Comparison of ENCODE assay signal across 25 mouse cellular contexts in genomic region chr12:32282371-32283163, GRCm38 (mm10).
DNase-seq lines count a peak whose midpoint lies in the region; ATAC-seq lines count a peak whose summit lies in the region.
"Had no signal": no experiment of that assay in that cellular context is flagged by ENCODE, and none has a peak within 500 bp of the region (broad histone marks: within the 10 kb centered on the region; RNA-seq: fewer than 3 reads in every experiment).

No protein-coding gene starts in this region.

- no peak for ATAC-seq in hindbrain, embryonic 11.5 days (ENCODE audit: low FRiP score)
- no peak for ATAC-seq in hindbrain, embryonic 16.5 days
- peak; percentile 56; the same call in 1 of the 2 replicates for ATAC-seq in embryonic facial prominence, embryonic 12.5 days (ENCODE audit: insufficient number of reproducible peaks, insufficient read depth, low FRiP score, low TSS enrichment)
- peak; percentile 59; the same call in 1 of the 2 replicates for ATAC-seq in limb, embryonic 13.5 days (ENCODE audit: low FRiP score, low read depth)
- no peak for ATAC-seq in hindbrain, embryonic 13.5 days (ENCODE audit: low FRiP score)
- ATAC-seq: forebrain, embryonic 14.5 days; liver, embryonic 12.5 days; Patski had no signal

- WGBS in hindbrain, embryonic 11.5 days: 68% methylated on average over 5 of the region's 5 CpGs
- WGBS in hindbrain, embryonic 16.5 days: 73% methylated on average over 5 of the region's 5 CpGs
- 43% methylated on average over 5 of the region's 5 CpGs for WGBS in embryonic facial prominence, embryonic 12.5 days
- 52% methylated on average over 5 of the region's 5 CpGs for WGBS in limb, embryonic 13.5 days
- 77% methylated on average over 5 of the region's 5 CpGs for WGBS in hindbrain, embryonic 13.5 days

- H3K4me1 ChIP-seq in hindbrain, embryonic 11.5 days (replicated peaks; ENCODE audit: control insufficient read depth, insufficient read depth, low read length): no peaks in the 10 kb centered on the region
- H3K4me1 ChIP-seq in hindbrain, embryonic 16.5 days (ENCODE audit: control insufficient read depth, insufficient read depth, low read depth, low read length): no peaks in the 10 kb centered on the region
- peaks cover 7% of the 10 kb centered on the region for H3K4me1 ChIP-seq in embryonic facial prominence, embryonic 12.5 days
- 0 out of 2 replicates have a peak, but pooled peaks cover 3% of the 10 kb centered on the region for H3K4me1 ChIP-seq in limb, embryonic 13.5 days
- H3K4me1 ChIP-seq in hindbrain, embryonic 13.5 days (replicated peaks): no peaks in the 10 kb centered on the region
- H3K4me1 ChIP-seq: neural tube, embryonic 12.5 days; stomach, embryonic 15.5 days had no signal

- H3K9ac ChIP-seq in hindbrain, embryonic 11.5 days (ENCODE audit: low read depth, low read length): no peak overlapping the region
- H3K9ac ChIP-seq in hindbrain, embryonic 16.5 days (ENCODE audit: low read depth, low read length): no peak overlapping the region
- H3K9ac ChIP-seq in embryonic facial prominence, embryonic 12.5 days: no peak overlapping the region
- H3K9ac ChIP-seq in limb, embryonic 13.5 days: no peak overlapping the region
- H3K9ac ChIP-seq in hindbrain, embryonic 13.5 days: no peak overlapping the region
- H3K9ac ChIP-seq: heart, embryonic 15.5 days; liver, embryonic 12.5 days; neural tube, embryonic 12.5 days; stomach, embryonic 15.5 days had no signal

- DNase-seq in hindbrain, embryonic 11.5 days (ENCODE audit: low spot score): peak; percentile 9
- DNase-seq in NIH3T3 (ENCODE audit: low read depth): peak; percentile 11
- DNase-seq in ovary, postnatal 36 days (ENCODE audit: low spot score): no peak
- no peak for DNase-seq in cerebellum, postnatal 36 days
- DNase-seq: cerebellum, adult 11 months; cerebellum, adult 9-11 months; heart, postnatal 36 days; kidney, adult 11 months; kidney, postnatal 14 days; lung, adult 2 months; midbrain, embryonic 14.5 days; right cerebral cortex, adult 18-20 months; right cerebral cortex, postnatal 4 days; thymus, adult 18-20 months; thymus, postnatal 36 days had no signal

- H3K4me3 ChIP-seq in hindbrain, embryonic 11.5 days (ENCODE audit: low read depth, low read length): no peak overlapping the region
- no peak overlapping the region for H3K4me3 ChIP-seq in hindbrain, embryonic 16.5 days (ENCODE audit: low read length)
- no peak overlapping the region for H3K4me3 ChIP-seq in embryonic facial prominence, embryonic 12.5 days
- H3K4me3 ChIP-seq in limb, embryonic 13.5 days: no peak overlapping the region
- H3K4me3 ChIP-seq in hindbrain, embryonic 13.5 days: no peak overlapping the region
- H3K4me3 ChIP-seq: heart, embryonic 15.5 days; liver, embryonic 12.5 days; neural tube, embryonic 12.5 days; stomach, embryonic 15.5 days had no signal

- no peaks in the 10 kb centered on the region for H3K9me3 ChIP-seq in hindbrain, embryonic 11.5 days (ENCODE audit: control insufficient read depth, low read length)
- H3K9me3 ChIP-seq in hindbrain, embryonic 16.5 days (ENCODE audit: control insufficient read depth, low read length): no peaks in the 10 kb centered on the region
- H3K9me3 ChIP-seq in embryonic facial prominence, embryonic 12.5 days: no peaks in the 10 kb centered on the region
- no peaks in the 10 kb centered on the region for H3K9me3 ChIP-seq in limb, embryonic 13.5 days
- no peaks in the 10 kb centered on the region for H3K9me3 ChIP-seq in hindbrain, embryonic 13.5 days
- H3K9me3 ChIP-seq: heart, embryonic 15.5 days; liver, embryonic 12.5 days; neural tube, embryonic 12.5 days; stomach, embryonic 15.5 days had no signal

- no peaks in the 10 kb centered on the region for H3K27me3 ChIP-seq in hindbrain, embryonic 11.5 days (ENCODE audit: control insufficient read depth, insufficient read depth, low read length)
- H3K27me3 ChIP-seq in hindbrain, embryonic 16.5 days (replicated peaks; ENCODE audit: control insufficient read depth, insufficient read depth, low read length): no peaks in the 10 kb centered on the region
- no peaks in the 10 kb centered on the region for H3K27me3 ChIP-seq in embryonic facial prominence, embryonic 12.5 days
- H3K27me3 ChIP-seq in limb, embryonic 13.5 days: no peaks in the 10 kb centered on the region
- no peaks in the 10 kb centered on the region for H3K27me3 ChIP-seq in hindbrain, embryonic 13.5 days
- H3K27me3 ChIP-seq: heart, embryonic 15.5 days; neural tube, embryonic 12.5 days; stomach, embryonic 15.5 days had no signal

- H3K36me3 ChIP-seq in hindbrain, embryonic 11.5 days (ENCODE audit: control insufficient read depth, insufficient read depth, low read length): no peaks in the 10 kb centered on the region
- H3K36me3 ChIP-seq in hindbrain, embryonic 16.5 days (ENCODE audit: control insufficient read depth, insufficient read depth, low read length): no peaks in the 10 kb centered on the region
- no peaks in the 10 kb centered on the region for H3K36me3 ChIP-seq in embryonic facial prominence, embryonic 12.5 days
- no peaks in the 10 kb centered on the region for H3K36me3 ChIP-seq in limb, embryonic 13.5 days
- H3K36me3 ChIP-seq in hindbrain, embryonic 13.5 days: no peaks in the 10 kb centered on the region
- H3K36me3 ChIP-seq: heart, embryonic 15.5 days; liver, embryonic 12.5 days; neural tube, embryonic 12.5 days; stomach, embryonic 15.5 days had no signal

- no peak overlapping the region for H3K4me2 ChIP-seq in hindbrain, embryonic 11.5 days (replicated peaks; ENCODE audit: low read depth, low read length)
- no peak overlapping the region for H3K4me2 ChIP-seq in hindbrain, embryonic 16.5 days (ENCODE audit: low read length)
- no peak overlapping the region for H3K4me2 ChIP-seq in embryonic facial prominence, embryonic 12.5 days (replicated peaks)
- 0 out of 2 replicates have a peak overlapping the region, but pooled peaks have one; percentile 16 for H3K4me2 ChIP-seq in limb, embryonic 13.5 days (replicated peaks)
- no peak overlapping the region for H3K4me2 ChIP-seq in hindbrain, embryonic 13.5 days
- H3K4me2 ChIP-seq: heart, embryonic 15.5 days; liver, embryonic 12.5 days; neural tube, embryonic 12.5 days; stomach, embryonic 15.5 days had no signal

- H3K27ac ChIP-seq in hindbrain, embryonic 11.5 days (ENCODE audit: low read depth, low read length): no peak overlapping the region
- H3K27ac ChIP-seq in hindbrain, embryonic 16.5 days (ENCODE audit: low read depth, low read length): no peak overlapping the region
- peak overlapping the region; percentile 85 for H3K27ac ChIP-seq in embryonic facial prominence, embryonic 12.5 days
- H3K27ac ChIP-seq in limb, embryonic 13.5 days: no peak overlapping the region
- H3K27ac ChIP-seq in hindbrain, embryonic 13.5 days: no peak overlapping the region
- H3K27ac ChIP-seq: heart, embryonic 15.5 days; liver, embryonic 12.5 days; neural tube, embryonic 12.5 days; stomach, embryonic 15.5 days had no signal

Comparison
In these comparisons a context has a peak if more than half of its experiments do, and no peak if none do; other contexts are left out.
1. ATAC-seq: peak in embryonic facial prominence, embryonic 12.5 days (single experiment) and limb, embryonic 13.5 days (single experiment); none in hindbrain, embryonic 11.5 days (single experiment), hindbrain, embryonic 16.5 days (single experiment) and hindbrain, embryonic 13.5 days (single experiment).
2. DNase-seq: peak in hindbrain, embryonic 11.5 days (single experiment) and NIH3T3 (single experiment); none in ovary, postnatal 36 days (single experiment) and cerebellum, postnatal 36 days (0 of 2).